Mouse (Mus musculus) liver, embryonic 16.5 days (tissue): ENCODE measurements around the gene Rubcn. TPM values are rescaled to one million over a fixed set of nuclear protein-coding genes. Genes with fewer than 3 reads are reported as not detected.
"Not testable (repeated sequence)": the region's sequence is repeated elsewhere in the genome, so short reads cannot be mapped to it uniquely, and the experiment has no call there.

Experiments
- ATAC-seq: fragments of 200-750 bp; cut with Nextera tagmentation; 2 replicates; pipeline ENCODE4 v1.8.0; 2017; ENCODE audit warnings: low read depth, mild to moderate bottlenecking, moderate number of reproducible peaks, moderate library complexity
- H3K27ac ChIP-seq: fragments of 300-500 bp; sonication (generic); 2 replicates; pipeline ENCODE4 v1.5.1; 2014; ENCODE audit warnings: mild to moderate bottlenecking, low read length
- H3K27me3 ChIP-seq: fragments of 300-500 bp; sonication (generic); 2 replicates; pipeline ENCODE4 v1.6.1; 2014; ENCODE audit warnings: low read depth, low read length, mixed read lengths; ENCODE audit not compliant: control insufficient read depth, insufficient read depth
- H3K36me3 ChIP-seq: fragments of 300-500 bp; sonication (generic); 2 replicates; pipeline ENCODE4 v1.6.1; 2014; ENCODE audit warnings: mild to moderate bottlenecking; ENCODE audit not compliant: control insufficient read depth, insufficient read depth
- H3K4me1 ChIP-seq: fragments of 300-500 bp; sonication (generic); 2 replicates; pipeline ENCODE4 v1.6.1; 2014; ENCODE audit warnings: low read depth, low read length, mixed read lengths; ENCODE audit not compliant: control insufficient read depth
- H3K4me2 ChIP-seq: fragments of 300-500 bp; sonication (generic); 2 replicates; pipeline ENCODE4 v1.6.1; 2014; ENCODE audit warnings: low read depth, low read length, mixed read lengths
- H3K4me3 ChIP-seq: fragments of 300-500 bp; sonication (generic); 2 replicates; pipeline ENCODE4 v1.5.1; 2014; ENCODE audit warnings: low read depth, mild to moderate bottlenecking, low read length
- H3K9ac ChIP-seq: fragments of 300-500 bp; sonication (generic); 2 replicates; pipeline ENCODE4 v1.6.1; 2014; ENCODE audit warnings: low read depth, low read length
- H3K9me3 ChIP-seq: fragments of 300-500 bp; sonication (generic); replicated peaks from 2 replicates; pipeline ENCODE4 v1.6.1; 2016; ENCODE audit warnings: low read length; ENCODE audit not compliant: control insufficient read depth
- whole genome bisulfite sequencing: fragments of 180-500 bp; shearing (Covaris S2); extraction: QIAGEN DNeasy Blood & Tissue Kit; methylation state at CpG from one replicate; pipeline ENCODE4 v1.1.7; 2014; ENCODE audit not compliant: insufficient replicate concordance; 5-methylcytosine and 5-hydroxymethylcytosine counted together
- polyA plus RNA-seq: library from polyadenylated mRNA; unstranded; fragments of >200 nt; fragmentation: Nextera tagmentation; extraction: Ambion mirVana; gene quantifications from 2 replicates; pipeline ENCODE4 v1.2.1, GENCODE M21; 2015

Gene Rubcn
- polyA plus RNA-seq, 1 experiment from 2014 or later: 6.1 TPM

DNA sequence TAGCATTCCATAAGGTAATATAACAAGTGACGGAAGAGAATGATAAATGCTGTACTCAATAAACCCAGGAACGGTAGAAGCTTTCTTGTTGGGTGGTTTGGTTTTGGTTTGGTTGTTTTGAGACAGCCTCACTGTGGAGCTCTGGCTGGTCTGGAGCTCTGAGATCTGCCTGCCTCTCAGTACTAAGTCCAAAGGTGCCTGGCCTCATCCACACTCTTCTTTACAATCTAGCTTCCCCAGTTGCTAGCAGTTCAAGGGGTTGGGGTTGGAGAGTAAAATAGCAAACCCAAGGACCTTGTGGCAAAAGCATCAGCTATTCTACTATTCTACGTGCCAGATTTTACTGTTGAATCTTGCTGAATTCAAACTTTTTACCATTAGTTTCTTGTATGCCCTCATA, 1.7 kb downstream of the Rubcn start:
- Histone ChIP-seq H3K27me3 (no peaks in the 10 kb centered on the region), H3K27ac (no peak overlapping the region; the same call in none of the 2 replicates), H3K4me1 (peaks cover 11% of the 10 kb centered on the region), H3K4me2 (peak overlapping the region; percentile 11; the same call in 1 of the 2 replicates), H3K9me3 (no peaks in the 10 kb centered on the region), H3K36me3 (no peaks in the 10 kb centered on the region), H3K4me3 (no peak overlapping the region), H3K9ac (no peak overlapping the region)
- ATAC-seq: no peak
- 65% methylated on average over 3 of the region's 3 CpGs for WGBS

- H3K27ac ChIP-seq, H3K4me2 ChIP-seq, H3K9me3 ChIP-seq, H3K36me3 ChIP-seq, H3K4me3 ChIP-seq, ATAC-seq, H3K27me3 ChIP-seq, H3K9ac ChIP-seq: not testable (repeated sequence)
- H3K4me1 ChIP-seq: peaks cover 11% of the 10 kb centered on the region
- 45% methylated on average over 1 of the region's 1 CpGs for WGBS
These were observed 2.3 kb downstream of the Rubcn start for GRCm38 (mm10) chr16:32875281-32875680.

- H3K36me3 ChIP-seq: no peaks in the 10 kb centered on the region
- H3K4me1 ChIP-seq: peaks cover 8% of the 10 kb centered on the region
- ATAC-seq: no peak
- 34% methylated on average over 3 of the region's 3 CpGs for WGBS
- H3K27ac ChIP-seq: no peak overlapping the region
- no peak overlapping the region for H3K4me3 ChIP-seq
- no peak overlapping the region for H3K9ac ChIP-seq
- H3K27me3 ChIP-seq: no peaks in the 10 kb centered on the region
- no peak overlapping the region for H3K4me2 ChIP-seq
- H3K9me3 ChIP-seq: no peaks in the 10 kb centered on the region
These were observed 4.2 kb downstream of the Rubcn start for GRCm38 (mm10) chr16:32873366-32873765.

DNA sequence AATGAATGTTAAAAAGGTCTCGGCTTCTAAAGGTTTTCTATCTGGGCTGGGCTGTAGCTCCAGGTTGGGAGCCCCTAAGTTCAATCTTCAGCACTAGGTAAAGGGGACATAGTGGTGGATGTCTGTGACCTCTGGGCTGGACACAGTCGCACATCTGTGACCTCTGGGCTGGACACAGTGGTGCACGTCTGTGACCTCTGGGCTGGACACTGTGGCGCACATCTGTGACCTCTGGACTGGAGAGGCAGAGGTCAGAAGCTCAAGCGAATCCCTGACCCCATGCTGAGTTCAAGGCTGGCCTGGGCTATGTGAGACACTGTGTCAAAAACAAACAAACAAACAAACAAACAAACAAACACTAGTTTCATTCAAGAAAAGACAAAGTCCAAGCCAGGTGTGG, 7.3 kb downstream of the Rubcn start:
- no peak for ATAC-seq
- 47% methylated on average over 5 of the region's 5 CpGs for WGBS
- Histone ChIP-seq H3K9me3 (no peaks in the 10 kb centered on the region), H3K27ac (no peak overlapping the region), H3K36me3 (no peaks in the 10 kb centered on the region), H3K27me3 (no peaks in the 10 kb centered on the region), H3K4me1 (peaks cover 14% of the 10 kb centered on the region), H3K4me2 (no peak overlapping the region), H3K4me3 (no peak overlapping the region), H3K9ac (no peak overlapping the region)

GRCm38 (mm10) chr16:32867919-32868552, 9.5 kb downstream of the Rubcn start:
- H3K36me3 ChIP-seq: no peaks in the 10 kb centered on the region
- peak overlapping the region; percentile 86 for H3K4me3 ChIP-seq
- peak overlapping the region; percentile 50; the same call in 1 of the 2 replicates for H3K27ac ChIP-seq
- no peaks in the 10 kb centered on the region for H3K9me3 ChIP-seq
- 0% methylated on average over 35 of the region's 35 CpGs for WGBS
- H3K4me2 ChIP-seq: peak overlapping the region; percentile 90
- H3K9ac ChIP-seq: peak overlapping the region; percentile 81
- ATAC-seq: peak; percentile 98
- peaks cover 14% of the 10 kb centered on the region for H3K4me1 ChIP-seq
- no peaks in the 10 kb centered on the region for H3K27me3 ChIP-seq

- no peak overlapping the region for H3K4me3 ChIP-seq
- H3K27me3 ChIP-seq: no peaks in the 10 kb centered on the region
- H3K9me3 ChIP-seq: no peaks in the 10 kb centered on the region
- 74% methylated on average over 5 of the region's 5 CpGs for WGBS
- no peak overlapping the region for H3K27ac ChIP-seq
- H3K4me1 ChIP-seq: peaks cover 14% of the 10 kb centered on the region
- no peak for ATAC-seq
- no peak overlapping the region for H3K4me2 ChIP-seq
- no peak overlapping the region for H3K9ac ChIP-seq
- no peaks in the 10 kb centered on the region for H3K36me3 ChIP-seq
These were observed 10.9 kb downstream of the Rubcn start for GRCm38 (mm10) chr16:32866713-32867112.

GRCm38 (mm10) chr16:32865401-32865800, 12.2 kb downstream of the Rubcn start:
- 77% methylated on average over 4 of the region's 4 CpGs for WGBS

GRCm38 (mm10) chr16:32861813-32862385, 15.7 kb downstream of the Rubcn start:
- Histone ChIP-seq H3K4me3 (no peak overlapping the region), H3K4me2 (no peak overlapping the region), H3K4me1 (no peaks in the 10 kb centered on the region; the same call in 1 of the 2 replicates), H3K9ac (no peak overlapping the region), H3K27me3 (no peaks in the 10 kb centered on the region), H3K9me3 (no peaks in the 10 kb centered on the region), H3K27ac (no peak overlapping the region), H3K36me3 (peaks cover 2% of the 10 kb centered on the region; the same call in 1 of the 2 replicates)
- no peak for ATAC-seq
- 75% methylated on average over 3 of the region's 3 CpGs for WGBS

More at GRCm38 (mm10) chr16:32865401-32865800, 12.2 kb downstream of the Rubcn start:
- Histone ChIP-seq H3K9me3 (no peaks in the 10 kb centered on the region), H3K4me1 (peaks cover 14% of the 10 kb centered on the region), H3K4me3 (no peak overlapping the region), H3K4me2 (no peak overlapping the region), H3K27me3 (no peaks in the 10 kb centered on the region), H3K36me3 (peaks cover 2% of the 10 kb centered on the region; the same call in 1 of the 2 replicates), H3K27ac (no peak overlapping the region), H3K9ac (no peak overlapping the region)
- ATAC-seq: no peak
